Mouse (Mus musculus) frontal cortex, postnatal 36 days (tissue): ENCODE measurements at regions not wholly inside any gene's neighbourhood (a gene's known extent, or its start where the extent isn't known, plus 50 kb on each side); places are given as distances from the start of the nearest gene placed in this dataset.

Experiments used
- DNase-seq, 2 experiments: peaks; one replicate each; pipeline ENCODE4 v3.0.0; 2022; ENCODE audit warnings: low spot score in 2 of 2

GRCm38 (mm10) chr14:48754080-48754720 lies 80.6 kb upstream of the Otx2 start:
- DNase-seq: no peak

GRCm38 (mm10) chr14:48753517-48754079 lies 80.0 kb upstream of the Otx2 start:
- DNase-seq: no peak

- no peak for DNase-seq
Measured at GRCm38 (mm10) chr14:48753084-48753483, 79.5 kb upstream of the Otx2 start.

GRCm38 (mm10) chr14:48752579-48752905 lies 78.9 kb upstream of the Otx2 start:
- no peak for DNase-seq

GRCm38 (mm10) chr14:48751751-48752578 lies 78.3 kb upstream of the Otx2 start:
- DNase-seq: no peak

GRCm38 (mm10) chr14:48750994-48751393 lies 77.4 kb upstream of the Otx2 start:
- DNase-seq: no peak

GRCm38 (mm10) chr14:48748976-48749375 lies 75.4 kb upstream of the Otx2 start:
- no peak for DNase-seq

GRCm38 (mm10) chr14:48747936-48748335 lies 74.3 kb upstream of the Otx2 start:
- DNase-seq: no peak

GRCm38 (mm10) chr14:48740942-48741602 lies 67.5 kb upstream of the Otx2 start:
- DNase-seq: no peak

- DNase-seq: no peak
Measured at GRCm38 (mm10) chr14:48739121-48739520, 65.5 kb upstream of the Otx2 start.

GRCm38 (mm10) chr14:48738641-48739040 lies 65.0 kb upstream of the Otx2 start:
- no peak for DNase-seq

GRCm38 (mm10) chr14:48738213-48738612 lies 64.6 kb upstream of the Otx2 start:
- no peak for DNase-seq

GRCm38 (mm10) chr14:48736969-48737860 lies 63.6 kb upstream of the Otx2 start:
- no peak for DNase-seq

GRCm38 (mm10) chr14:48736211-48736610 lies 62.6 kb upstream of the Otx2 start:
- no peak for DNase-seq

- no peak for DNase-seq
Measured at GRCm38 (mm10) chr14:48729996-48730395, 56.4 kb upstream of the Otx2 start.
